Mouse (Mus musculus) intestine, embryonic 15.5 days (tissue): Measurements from ENCODE around the gene Hopx. TPM values are rescaled to one million over a fixed set of nuclear protein-coding genes. Genes with fewer than 3 reads are reported as not detected.

Source experiments
- ATAC-seq: fragments of 200-750 bp; cut with Nextera tagmentation; 2 replicates; pipeline ENCODE4 v1.8.0; 2017; ENCODE audit warnings: moderate TSS enrichment, moderate library complexity
- H3K27ac ChIP-seq: fragments of 300-500 bp; sonication (generic); 2 replicates; pipeline ENCODE4 v1.5.1; 2015; ENCODE audit warnings: mild to moderate bottlenecking, inconsistent platforms
- H3K27me3 ChIP-seq: fragments of 300-500 bp; sonication (generic); replicated peaks from 2 replicates; pipeline ENCODE4 v1.6.1; 2015; ENCODE audit warnings: inconsistent platforms
- H3K36me3 ChIP-seq: fragments of 300-500 bp; sonication (generic); 2 replicates; pipeline ENCODE4 v1.6.1; 2015; ENCODE audit warnings: inconsistent platforms
- H3K4me1 ChIP-seq: fragments of 300-500 bp; sonication (generic); replicated peaks from 2 replicates; pipeline ENCODE4 v1.6.1; 2015; ENCODE audit warnings: inconsistent platforms
- H3K4me2 ChIP-seq: fragments of 300-500 bp; sonication (generic); replicated peaks from 2 replicates; pipeline ENCODE4 v1.6.1; 2015; ENCODE audit warnings: mild to moderate bottlenecking, inconsistent platforms
- H3K4me3 ChIP-seq: fragments of 300-500 bp; sonication (generic); replicated peaks from 2 replicates; pipeline ENCODE4 v1.5.1; 2015; ENCODE audit warnings: inconsistent platforms
- H3K9ac ChIP-seq: fragments of 300-500 bp; sonication (generic); 2 replicates; pipeline ENCODE4 v1.6.1; 2015; ENCODE audit warnings: inconsistent platforms
- H3K9me3 ChIP-seq: fragments of 300-500 bp; sonication (generic); 2 replicates; pipeline ENCODE4 v1.6.1; 2016; ENCODE audit warnings: inconsistent platforms
- WGBS: fragments of 180-500 bp; shearing (Covaris S2); methylation state at CpG from one replicate; pipeline ENCODE4 v1.1.7; 2015; 5-methylcytosine and 5-hydroxymethylcytosine counted together
- polyA plus RNA-seq: library from polyadenylated mRNA; unstranded; fragments of >200 nt; fragmentation: Nextera tagmentation; extraction: Ambion mirVana; gene quantifications from 2 replicates; pipeline ENCODE4 v1.2.1, GENCODE M21; 2015

The Hopx gene
- 3.5 and 3.8 TPM in 2 replicates for polyA plus RNA-seq

DNA sequence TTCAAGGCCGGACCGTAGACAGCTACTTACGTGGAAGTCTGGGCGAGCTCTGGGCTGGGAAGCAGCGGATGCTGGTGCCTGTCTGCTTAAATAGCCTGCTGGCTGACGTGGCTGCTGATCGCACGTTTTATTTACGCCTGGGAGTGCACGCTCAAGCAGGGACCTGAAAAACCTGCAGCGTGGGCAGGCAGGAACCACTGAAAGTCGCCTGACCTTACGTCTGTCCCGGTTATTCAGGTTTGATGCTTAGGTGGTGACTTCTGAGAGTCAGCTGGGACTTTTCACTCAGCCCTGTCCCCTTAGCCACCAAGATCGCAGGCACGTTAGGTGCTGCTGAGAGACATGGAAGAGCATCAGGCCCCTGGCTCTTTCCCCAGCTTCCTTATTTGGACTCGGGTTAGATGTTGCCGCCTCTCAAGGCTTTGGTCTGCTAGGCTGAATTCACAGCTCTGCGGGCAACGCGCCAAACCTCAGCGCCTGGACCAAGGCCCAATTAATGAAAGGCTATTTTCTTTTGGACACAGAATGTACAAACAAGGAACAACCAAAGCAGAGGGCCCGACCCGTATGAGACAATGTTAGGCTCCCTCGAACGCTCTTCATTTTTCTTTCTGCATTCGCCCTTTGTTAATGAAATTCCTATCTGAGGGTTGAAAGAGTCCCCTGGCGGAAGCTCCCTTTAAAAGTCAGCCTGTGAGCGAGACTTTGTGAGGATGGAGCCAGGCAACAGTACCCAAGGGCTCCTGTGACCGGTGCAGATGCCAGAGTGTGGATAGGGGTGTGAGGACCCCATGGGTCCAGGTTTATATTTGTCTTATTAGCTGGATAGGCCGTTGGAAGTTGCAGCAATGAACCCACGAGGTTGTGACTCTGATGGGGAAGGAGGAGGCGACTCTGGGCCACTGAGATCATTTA is at the start of gene Hopx:
Hopx (minus strand) TSS at position 305 of the 915 bp plus-strand sequence.
- 42% methylated on average over 33 of the region's 33 CpGs for WGBS
- Histone ChIP-seq H3K4me3 (no peak within 1 kb of the TSS), H3K9ac (0 out of 2 replicates have a peak within 1 kb of the TSS, but pooled peaks have one; percentile 15), H3K4me1 (peaks cover 18% of the 10 kb centered on the region), H3K9me3 (no peaks in the 10 kb centered on the region), H3K4me2 (peak within 1 kb of the TSS; percentile 45), H3K36me3 (no peaks in the 10 kb centered on the region), H3K27me3 (no peaks in the 10 kb centered on the region), H3K27ac (peak within 1 kb of the TSS; percentile 48; the same call in 1 of the 2 replicates)
- ATAC-seq: peak; percentile 62

DNA sequence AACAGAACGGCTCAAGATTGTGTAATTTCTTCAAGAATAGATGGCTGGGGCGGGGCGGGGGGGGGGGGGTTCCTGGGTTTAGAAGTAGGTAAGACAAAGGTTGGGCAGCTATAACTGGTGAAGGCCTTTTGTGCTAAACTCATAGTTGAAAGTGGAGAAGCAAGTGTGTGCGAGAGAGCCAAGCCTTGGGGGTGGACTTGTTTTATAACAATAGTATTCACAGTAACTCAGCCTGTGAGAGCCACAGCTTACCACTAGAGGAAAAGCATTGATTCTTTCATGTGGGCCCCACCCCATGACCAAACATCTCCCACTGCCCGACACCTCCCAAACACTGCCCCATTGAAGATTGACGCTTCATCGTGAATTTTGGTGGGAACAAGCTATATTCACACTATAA is 48.7 kb upstream of the Hopx start:
- H3K4me2 ChIP-seq: no peak overlapping the region
- H3K36me3 ChIP-seq: no peaks in the 10 kb centered on the region
- 75% methylated on average over 7 of the region's 7 CpGs for WGBS
- H3K9ac ChIP-seq: no peak overlapping the region
- no peaks in the 10 kb centered on the region for H3K9me3 ChIP-seq
- 0 out of 2 replicates have a peak, but pooled peaks cover 2% of the 10 kb centered on the region for H3K4me1 ChIP-seq
- H3K27ac ChIP-seq: no peak overlapping the region
- no peaks in the 10 kb centered on the region for H3K27me3 ChIP-seq
- ATAC-seq: no peak; the same call in 1 of the 2 replicates
- no peak overlapping the region for H3K4me3 ChIP-seq

- Histone ChIP-seq H3K36me3 (no peaks in the 10 kb centered on the region), H3K4me3 (no peak overlapping the region), H3K4me2 (no peak overlapping the region), H3K9ac (no peak overlapping the region), H3K27ac (no peak overlapping the region), H3K4me1 (0 out of 2 replicates have a peak, but pooled peaks cover 2% of the 10 kb centered on the region), H3K27me3 (no peaks in the 10 kb centered on the region), H3K9me3 (no peaks in the 10 kb centered on the region)
- WGBS: 90% methylated on average over 3 of the region's 3 CpGs
- ATAC-seq: no peak
These were observed 47.6 kb upstream of the Hopx start for GRCm38 (mm10) chr5:77162566-77162965.

DNA sequence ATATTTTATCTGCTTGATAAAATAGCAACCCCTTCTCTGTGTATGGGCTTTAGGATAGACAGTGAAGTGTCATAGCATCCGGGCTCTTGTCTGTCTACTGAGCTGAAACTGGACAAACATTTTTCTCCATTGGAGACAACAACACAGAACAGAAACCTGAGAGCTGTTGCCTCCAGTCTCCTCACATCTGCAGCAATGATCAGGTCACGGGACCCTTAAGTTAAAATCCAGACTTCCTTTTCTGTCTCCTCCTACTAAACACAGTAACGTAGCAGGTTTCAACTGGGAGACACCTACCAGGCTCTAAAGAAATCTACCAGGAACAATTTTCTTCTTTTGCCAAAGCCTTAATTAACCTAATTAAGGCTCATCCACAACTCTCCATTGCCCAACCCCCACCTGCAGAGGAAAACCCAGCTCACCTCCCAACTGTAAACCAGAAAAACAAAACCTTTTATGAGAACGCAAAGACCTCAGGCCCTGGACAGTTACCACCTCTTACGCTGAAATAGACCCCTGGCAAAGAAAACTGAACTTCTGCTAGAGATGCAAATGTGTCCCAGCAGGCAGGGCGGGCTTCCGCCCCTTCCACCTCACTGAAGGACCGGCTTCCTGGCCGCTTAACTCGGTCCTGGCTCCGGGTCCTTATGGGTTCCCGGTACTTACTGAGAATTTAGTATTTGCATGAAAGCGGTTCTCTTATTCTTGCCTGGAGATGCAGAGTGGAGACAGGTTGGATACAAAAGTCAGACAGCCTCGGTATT is 43.0 kb upstream of the Hopx start:
- Histone ChIP-seq H3K36me3 (no peaks in the 10 kb centered on the region), H3K27ac (no peak overlapping the region), H3K4me3 (no peak overlapping the region), H3K9ac (no peak overlapping the region), H3K4me2 (no peak overlapping the region), H3K27me3 (no peaks in the 10 kb centered on the region), H3K9me3 (no peaks in the 10 kb centered on the region), H3K4me1 (no peaks in the 10 kb centered on the region)
- no peak for ATAC-seq
- 49% methylated on average over 14 of the region's 14 CpGs for WGBS

GRCm38 (mm10) chr5:77156938-77157337 is 42.0 kb upstream of the Hopx start:
- no peak overlapping the region for H3K9ac ChIP-seq
- no peaks in the 10 kb centered on the region for H3K36me3 ChIP-seq
- no peak overlapping the region for H3K4me2 ChIP-seq
- no peak overlapping the region for H3K4me3 ChIP-seq
- no peak for ATAC-seq
- H3K27ac ChIP-seq: no peak overlapping the region
- H3K27me3 ChIP-seq: no peaks in the 10 kb centered on the region
- no peaks in the 10 kb centered on the region for H3K9me3 ChIP-seq
- H3K4me1 ChIP-seq: no peaks in the 10 kb centered on the region
- WGBS: 66% methylated on average over 5 of the region's 5 CpGs

- no peak overlapping the region for H3K4me3 ChIP-seq
- no peak overlapping the region for H3K27ac ChIP-seq
- no peak overlapping the region for H3K9ac ChIP-seq
- 86% methylated on average over 12 of the region's 12 CpGs for WGBS
- no peaks in the 10 kb centered on the region for H3K4me1 ChIP-seq
- H3K36me3 ChIP-seq: no peaks in the 10 kb centered on the region
- ATAC-seq: no peak
- no peak overlapping the region for H3K4me2 ChIP-seq
- H3K9me3 ChIP-seq: no peaks in the 10 kb centered on the region
- no peaks in the 10 kb centered on the region for H3K27me3 ChIP-seq
These were observed 40.6 kb upstream of the Hopx start for GRCm38 (mm10) chr5:77155526-77155925.

DNA sequence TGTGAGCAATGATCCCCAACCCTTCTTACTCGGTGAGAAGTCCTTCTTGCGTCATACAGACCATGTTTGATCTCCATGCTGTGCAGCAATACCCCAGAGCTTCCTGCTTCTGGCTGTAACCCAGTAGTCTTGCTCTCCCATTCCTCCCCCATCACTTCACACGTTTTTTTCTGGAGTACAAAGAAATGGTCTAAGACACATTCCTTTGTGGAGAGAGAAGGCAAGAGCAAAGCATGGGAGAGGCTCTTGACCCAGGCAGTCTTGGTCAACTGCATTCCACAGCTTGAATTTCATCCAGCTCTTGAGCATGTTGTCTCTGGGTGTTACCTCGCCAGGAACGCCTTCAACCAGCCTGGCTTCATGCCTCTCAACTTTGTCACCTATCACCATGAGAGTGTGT is 39.9 kb upstream of the Hopx start:
- Histone ChIP-seq H3K27ac (no peak overlapping the region), H3K9me3 (no peaks in the 10 kb centered on the region), H3K4me3 (no peak overlapping the region), H3K9ac (no peak overlapping the region), H3K27me3 (no peaks in the 10 kb centered on the region), H3K36me3 (no peaks in the 10 kb centered on the region), H3K4me2 (no peak overlapping the region), H3K4me1 (no peaks in the 10 kb centered on the region)
- ATAC-seq: no peak
- WGBS: 76% methylated on average over 5 of the region's 5 CpGs

DNA sequence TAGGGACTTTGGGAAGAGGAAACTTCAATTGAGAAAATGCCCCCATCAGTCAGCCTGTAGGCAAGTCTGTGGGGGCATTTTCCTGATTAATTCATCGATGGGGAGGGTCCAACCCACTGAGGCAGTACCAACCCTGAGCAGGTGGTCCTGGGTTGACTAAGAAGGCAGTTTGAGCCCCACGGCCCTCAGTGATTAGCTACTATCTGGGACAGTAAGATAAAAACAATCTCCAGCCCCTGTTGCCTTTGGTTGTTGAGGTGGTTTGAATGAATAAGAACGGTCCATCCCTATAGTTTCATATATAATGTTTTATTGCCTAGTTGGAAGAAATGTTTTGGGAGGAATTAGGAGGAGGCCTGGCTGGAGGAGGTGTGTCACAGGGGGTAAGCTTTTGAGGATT is 36.8 kb upstream of the Hopx start:
- H3K27ac ChIP-seq: no peak overlapping the region
- H3K9me3 ChIP-seq: no peaks in the 10 kb centered on the region
- no peaks in the 10 kb centered on the region for H3K4me1 ChIP-seq
- H3K4me3 ChIP-seq: no peak overlapping the region
- H3K4me2 ChIP-seq: no peak overlapping the region
- no peak for ATAC-seq
- no peaks in the 10 kb centered on the region for H3K27me3 ChIP-seq
- no peaks in the 10 kb centered on the region for H3K36me3 ChIP-seq
- 81% methylated on average over 3 of the region's 3 CpGs for WGBS
- H3K9ac ChIP-seq: no peak overlapping the region

- H3K4me3 ChIP-seq: no peak overlapping the region
- no peaks in the 10 kb centered on the region for H3K36me3 ChIP-seq
- H3K9ac ChIP-seq: no peak overlapping the region
- H3K4me1 ChIP-seq: no peaks in the 10 kb centered on the region
- no peak for ATAC-seq
- no peak overlapping the region for H3K4me2 ChIP-seq
- no peaks in the 10 kb centered on the region for H3K9me3 ChIP-seq
- WGBS: 52% methylated on average over 7 of the region's 7 CpGs
- no peaks in the 10 kb centered on the region for H3K27me3 ChIP-seq
- no peak overlapping the region for H3K27ac ChIP-seq
These were observed 36.2 kb upstream of the Hopx start for GRCm38 (mm10) chr5:77151075-77151474.

- Histone ChIP-seq H3K9me3 (no peaks in the 10 kb centered on the region), H3K36me3 (no peaks in the 10 kb centered on the region), H3K4me3 (no peak overlapping the region), H3K9ac (no peak overlapping the region), H3K4me2 (no peak overlapping the region), H3K4me1 (no peaks in the 10 kb centered on the region), H3K27ac (no peak overlapping the region), H3K27me3 (no peaks in the 10 kb centered on the region)
- WGBS: 55% methylated on average over 6 of the region's 6 CpGs
- peak; percentile 41; the same call in 1 of the 2 replicates for ATAC-seq
These were observed 33.2 kb upstream of the Hopx start for GRCm38 (mm10) chr5:77148021-77148621.

DNA sequence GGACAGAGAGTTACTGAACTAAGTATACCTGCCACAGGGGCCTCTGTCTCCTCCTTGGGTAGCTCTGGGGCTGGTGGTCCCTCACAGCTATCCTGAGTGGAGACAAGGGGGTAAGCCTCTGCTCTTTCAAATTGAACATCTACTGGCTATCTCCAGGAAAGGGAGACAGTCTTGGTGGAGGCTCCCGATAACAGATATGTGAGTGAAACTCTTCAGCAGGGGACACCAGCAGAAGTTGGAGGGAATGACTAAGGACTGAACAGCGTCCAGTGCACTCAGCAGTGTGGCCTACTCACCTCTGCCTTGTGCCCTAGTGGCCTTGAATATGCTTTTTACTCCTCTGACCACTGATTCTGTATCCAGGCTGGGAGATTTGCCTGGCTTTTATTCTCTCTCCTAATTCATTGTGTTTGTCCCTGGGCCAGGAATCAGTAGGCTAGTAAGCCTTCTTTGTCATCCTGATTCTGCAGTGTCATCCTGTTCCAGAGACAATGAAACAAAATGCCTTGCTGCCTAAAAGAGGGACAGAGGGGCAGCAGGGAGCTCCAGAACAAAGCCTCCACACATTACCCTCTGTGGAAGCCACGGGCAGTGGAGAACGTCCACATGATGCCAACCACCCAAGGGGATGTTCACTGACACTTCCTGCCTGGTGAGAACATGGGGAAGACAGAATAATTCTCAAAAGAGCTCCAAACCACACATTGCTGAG is 31.7 kb upstream of the Hopx start:
- H3K4me2 ChIP-seq: no peak overlapping the region
- WGBS: 84% methylated on average over 4 of the region's 4 CpGs
- no peak for ATAC-seq

More for the DNA sequence above, 31.7 kb upstream of the Hopx start:
- Histone ChIP-seq H3K27me3 (no peaks in the 10 kb centered on the region), H3K36me3 (no peaks in the 10 kb centered on the region), H3K9me3 (no peaks in the 10 kb centered on the region), H3K9ac (no peak overlapping the region), H3K4me1 (no peaks in the 10 kb centered on the region), H3K27ac (no peak overlapping the region), H3K4me3 (no peak overlapping the region)
